Mouse (Mus musculus): ENCODE data around the gene Wdfy3. TPM values are rescaled to one million over a fixed set of nuclear protein-coding genes. Genes with fewer than 3 reads are reported as not detected.
"Not testable (repeated sequence)": the region's sequence is repeated elsewhere in the genome, so short reads cannot be mapped to it uniquely, and the experiment has no call there.

Wdfy3 gene
- polyA plus RNA-seq, 1 experiment from 2014 or later: 15.7 TPM

DNA sequence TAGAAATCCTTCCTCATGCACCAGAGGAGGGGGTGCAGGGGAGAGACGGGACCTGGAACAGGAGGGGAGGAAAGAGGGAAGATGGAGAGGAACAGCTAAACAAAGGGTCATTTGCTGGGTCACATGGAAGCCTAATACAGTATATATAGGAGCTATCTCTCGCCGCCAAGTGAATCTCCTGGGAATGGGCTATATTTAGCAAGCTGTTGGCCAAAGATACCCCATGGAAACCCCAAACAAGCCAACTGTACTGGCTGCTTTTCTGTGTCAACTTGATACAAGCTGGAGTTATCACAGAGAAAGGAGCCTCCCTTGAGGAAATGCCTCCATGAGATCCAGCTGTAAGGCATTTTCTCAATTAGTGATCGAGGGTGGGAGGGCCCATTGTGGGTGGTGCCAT is 164.9 kb downstream of the Wdfy3 start:
- H3K9ac ChIP-seq; H3K4me1 ChIP-seq (replicated peaks); H3K4me3 ChIP-seq; H3K9me3 ChIP-seq (replicated peaks); H3K27me3 ChIP-seq (replicated peaks); H3K27ac ChIP-seq (ENCODE audit: poor library complexity, severe bottlenecking); ATAC-seq (ENCODE audit: insufficient number of reproducible peaks, low FRiP score); H3K4me2 ChIP-seq: not testable (repeated sequence)
- H3K36me3 ChIP-seq: peaks cover 87% of the 10 kb centered on the region
- WGBS: 49% methylated on average over 4 of the region's 4 CpGs

DNA sequence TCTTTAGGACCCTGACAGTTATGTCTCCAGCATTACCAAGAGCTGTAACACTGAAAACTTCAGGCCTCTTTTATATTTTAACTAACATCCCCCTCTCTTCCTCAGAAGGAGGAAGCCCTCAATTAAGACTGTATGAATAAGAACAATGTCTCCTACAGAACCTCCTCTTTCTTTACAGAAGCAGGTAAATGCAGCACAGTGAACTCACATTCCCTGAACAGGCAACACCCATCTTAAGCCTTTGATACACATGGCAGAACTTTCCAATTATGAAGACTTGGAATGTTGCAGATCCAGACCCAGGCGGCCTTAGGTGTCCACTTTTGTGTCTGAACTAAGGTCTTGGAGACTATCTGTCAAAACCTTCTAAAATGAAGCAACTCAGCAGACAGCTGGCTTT is 167.0 kb downstream of the Wdfy3 start:
- Histone ChIP-seq H3K36me3 (peaks cover 84% of the 10 kb centered on the region), H3K27me3 (replicated peaks) (no peaks in the 10 kb centered on the region), H3K27ac (ENCODE audit: poor library complexity, severe bottlenecking) (no peak overlapping the region), H3K4me1 (replicated peaks) (no peaks in the 10 kb centered on the region), H3K4me2 (no peak overlapping the region), H3K9ac (no peak overlapping the region), H3K9me3 (replicated peaks) (no peaks in the 10 kb centered on the region), H3K4me3 (no peak overlapping the region)
- WGBS: 74% methylated on average over 1 of the region's 1 CpGs
- ATAC-seq (ENCODE audit: insufficient number of reproducible peaks, low FRiP score): no peak

DNA sequence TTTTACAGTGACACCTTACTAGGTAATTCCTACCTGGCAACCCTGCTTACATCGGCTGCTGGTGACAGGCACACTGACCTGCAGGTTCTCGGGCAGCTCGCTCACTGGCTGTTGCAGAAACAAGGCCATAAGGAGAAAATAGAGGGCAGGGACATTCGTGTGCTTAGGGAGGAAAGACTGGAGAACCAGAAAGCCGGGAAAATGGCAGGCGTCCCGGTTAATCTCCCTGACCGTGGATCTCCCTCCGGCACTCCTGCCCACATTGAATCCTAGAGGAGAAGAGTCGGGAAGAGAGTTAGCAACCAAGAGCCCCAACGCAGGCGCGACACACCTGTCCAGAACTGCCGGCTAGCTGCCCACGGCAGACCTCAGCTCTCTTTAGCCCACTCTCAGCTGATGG is 169.7 kb downstream of the Wdfy3 start:
- 90% methylated on average over 15 of the region's 15 CpGs for WGBS
- H3K27me3 ChIP-seq (replicated peaks): no peaks in the 10 kb centered on the region
- no peak overlapping the region for H3K4me2 ChIP-seq
- no peak overlapping the region for H3K4me3 ChIP-seq
- H3K4me1 ChIP-seq (replicated peaks): no peaks in the 10 kb centered on the region
- ATAC-seq (ENCODE audit: insufficient number of reproducible peaks, low FRiP score): no peak
- no peak overlapping the region for H3K9ac ChIP-seq
- H3K27ac ChIP-seq (ENCODE audit: poor library complexity, severe bottlenecking): no peak overlapping the region
- peaks cover 83% of the 10 kb centered on the region for H3K36me3 ChIP-seq
- no peaks in the 10 kb centered on the region for H3K9me3 ChIP-seq (replicated peaks)

DNA sequence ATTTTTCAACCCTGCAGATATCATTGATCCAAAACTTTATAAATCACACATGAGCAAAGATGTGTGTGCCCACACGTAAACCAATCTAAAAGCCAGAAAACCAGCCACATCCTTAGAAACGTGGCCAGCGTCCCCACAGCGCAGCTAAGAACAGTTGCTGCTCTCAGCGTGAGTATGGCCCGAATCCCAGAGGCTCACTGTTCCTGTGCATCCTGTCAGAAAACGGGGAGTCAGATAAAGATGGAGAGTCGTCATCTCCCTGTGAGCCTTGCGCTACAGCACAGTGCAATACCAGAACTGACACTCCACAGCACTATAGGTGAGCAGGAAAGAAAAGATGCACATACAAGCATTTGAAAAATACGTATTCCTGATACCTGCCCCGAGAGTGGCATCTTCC is 172.9 kb downstream of the Wdfy3 start:
- H3K9ac ChIP-seq: no peak overlapping the region
- H3K4me1 ChIP-seq (replicated peaks): no peaks in the 10 kb centered on the region; the same call in 1 of the 2 replicates
- no peaks in the 10 kb centered on the region for H3K9me3 ChIP-seq (replicated peaks)
- ATAC-seq (ENCODE audit: insufficient number of reproducible peaks, low FRiP score): no peak
- H3K4me3 ChIP-seq: no peak overlapping the region
- H3K27ac ChIP-seq (ENCODE audit: poor library complexity, severe bottlenecking): no peak overlapping the region
- 88% methylated on average over 11 of the region's 11 CpGs for WGBS
- no peak overlapping the region for H3K4me2 ChIP-seq
- H3K27me3 ChIP-seq (replicated peaks): no peaks in the 10 kb centered on the region
- H3K36me3 ChIP-seq: peaks cover 84% of the 10 kb centered on the region

DNA sequence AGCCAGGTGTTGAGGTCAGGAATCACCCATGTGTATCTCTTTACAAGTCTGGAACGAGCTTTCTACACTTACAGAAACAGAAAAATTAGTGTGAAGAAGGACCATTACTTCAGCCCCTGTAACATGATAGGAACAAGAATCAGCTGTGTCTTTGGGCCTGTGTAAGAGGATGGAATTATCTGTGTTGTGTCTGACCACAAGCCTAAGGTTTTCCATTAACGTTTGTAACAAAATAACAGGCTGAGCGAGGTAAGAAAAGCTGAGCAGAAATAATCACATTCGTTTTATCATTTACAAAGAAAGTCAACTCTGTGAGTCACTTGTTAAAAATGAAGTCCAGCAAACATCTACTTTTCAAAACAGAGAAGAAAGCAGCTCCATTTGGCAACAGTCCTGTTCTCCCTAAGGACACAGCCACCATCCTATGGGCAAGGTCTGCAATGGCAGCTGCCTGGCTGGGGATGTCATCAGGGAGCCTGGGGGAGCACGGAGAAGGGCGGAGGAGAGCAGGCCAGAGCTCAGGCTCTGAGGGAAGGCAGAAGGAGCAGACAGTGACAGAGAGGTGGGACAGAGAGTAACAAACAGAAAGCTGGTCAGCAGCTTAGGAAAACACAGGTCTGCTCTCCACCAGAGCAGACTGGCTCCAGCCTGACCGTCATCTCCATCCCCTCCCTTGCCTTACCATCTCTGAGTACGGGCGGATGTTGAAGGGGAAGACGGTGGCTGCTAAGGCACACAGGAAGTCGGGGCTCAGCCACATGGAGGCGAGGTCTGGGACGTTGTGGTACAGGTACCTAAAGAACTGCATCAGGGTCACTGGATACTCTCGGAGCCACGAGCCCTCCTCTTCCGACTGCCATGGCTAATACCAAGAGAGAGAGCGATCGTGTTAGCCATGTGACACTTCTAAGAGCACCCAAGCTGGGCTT is 173.7 kb downstream of the Wdfy3 start:
- no peak for ATAC-seq (ENCODE audit: insufficient number of reproducible peaks, low FRiP score)
- H3K9ac ChIP-seq: no peak overlapping the region
- no peaks in the 10 kb centered on the region for H3K9me3 ChIP-seq (replicated peaks)
- H3K4me2 ChIP-seq: no peak overlapping the region
- H3K36me3 ChIP-seq: peaks cover 83% of the 10 kb centered on the region
- no peak overlapping the region for H3K4me3 ChIP-seq
- 79% methylated on average over 18 of the region's 18 CpGs for WGBS
- no peaks in the 10 kb centered on the region; the same call in 1 of the 2 replicates for H3K4me1 ChIP-seq (replicated peaks)
- H3K27me3 ChIP-seq (replicated peaks): no peaks in the 10 kb centered on the region
- no peak overlapping the region for H3K27ac ChIP-seq (ENCODE audit: poor library complexity, severe bottlenecking)

DNA sequence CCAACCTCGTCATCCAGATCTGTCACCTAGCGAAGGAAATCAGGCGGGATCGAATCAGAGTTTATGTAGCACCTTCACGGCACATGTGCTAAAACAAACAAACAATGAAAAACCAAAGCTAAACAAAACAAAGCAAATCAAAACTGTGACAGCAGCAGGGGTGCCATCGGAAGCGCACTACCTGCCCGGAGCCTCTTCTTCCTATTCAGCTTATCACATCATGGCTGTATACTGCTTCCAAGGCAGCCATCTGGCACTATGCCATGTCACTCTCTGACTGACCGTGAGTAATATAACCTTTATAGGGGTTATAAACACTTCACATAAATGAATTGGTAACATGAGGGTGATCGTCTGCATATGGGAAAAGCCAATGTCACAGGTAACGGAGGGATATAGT is 174.6 kb downstream of the Wdfy3 start:
- no peaks in the 10 kb centered on the region; the same call in 1 of the 2 replicates for H3K4me1 ChIP-seq (replicated peaks)
- H3K27me3 ChIP-seq (replicated peaks): no peaks in the 10 kb centered on the region
- H3K9me3 ChIP-seq (replicated peaks): no peaks in the 10 kb centered on the region
- no peak for ATAC-seq (ENCODE audit: insufficient number of reproducible peaks, low FRiP score)
- H3K27ac ChIP-seq (ENCODE audit: poor library complexity, severe bottlenecking): no peak overlapping the region
- H3K36me3 ChIP-seq: peaks cover 85% of the 10 kb centered on the region
- H3K9ac ChIP-seq: no peak overlapping the region
- no peak overlapping the region for H3K4me3 ChIP-seq
- 80% methylated on average over 11 of the region's 11 CpGs for WGBS
- no peak overlapping the region for H3K4me2 ChIP-seq

DNA sequence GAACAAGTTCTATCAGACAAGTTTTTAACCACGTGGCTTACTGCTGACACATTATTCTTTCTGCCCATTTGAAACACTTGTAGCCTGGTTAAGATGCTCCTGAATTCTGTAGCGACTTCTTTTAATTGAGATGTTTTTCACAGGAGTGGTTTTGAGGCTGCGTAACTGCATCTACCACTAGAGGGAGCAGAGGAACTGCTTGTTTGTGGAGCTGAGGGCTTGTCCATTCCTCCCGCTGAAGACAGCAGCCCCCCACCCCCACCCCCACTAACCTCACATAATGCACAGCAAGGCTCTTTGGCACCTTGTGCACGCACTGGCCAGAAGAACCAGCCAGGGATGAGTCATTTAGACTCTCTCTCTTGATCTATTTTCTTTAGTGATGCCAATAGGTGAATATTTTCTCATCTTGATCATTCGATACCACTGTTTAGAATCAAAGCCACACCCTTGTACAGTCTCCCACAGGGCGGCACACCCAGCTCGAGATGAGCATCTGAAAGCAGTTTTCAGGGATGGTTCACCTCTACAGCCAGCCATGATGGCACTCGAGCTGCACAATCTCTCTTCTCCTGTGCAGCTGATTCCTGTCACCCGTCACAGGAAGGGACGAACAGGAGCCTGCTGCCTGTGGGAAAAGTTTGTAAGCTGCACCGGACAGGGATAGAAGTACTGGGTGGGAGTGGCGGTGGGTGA is 175.8 kb downstream of the Wdfy3 start:
- H3K4me2 ChIP-seq: no peak overlapping the region
- H3K27me3 ChIP-seq (replicated peaks): no peaks in the 10 kb centered on the region
- peaks cover 86% of the 10 kb centered on the region for H3K36me3 ChIP-seq
- H3K9me3 ChIP-seq (replicated peaks): no peaks in the 10 kb centered on the region
- ATAC-seq (ENCODE audit: insufficient number of reproducible peaks, low FRiP score): no peak
- no peak overlapping the region for H3K27ac ChIP-seq (ENCODE audit: poor library complexity, severe bottlenecking)
- no peak overlapping the region for H3K9ac ChIP-seq
- WGBS: 60% methylated on average over 13 of the region's 13 CpGs
- H3K4me3 ChIP-seq: no peak overlapping the region
- no peaks in the 10 kb centered on the region; the same call in 1 of the 2 replicates for H3K4me1 ChIP-seq (replicated peaks)

DNA sequence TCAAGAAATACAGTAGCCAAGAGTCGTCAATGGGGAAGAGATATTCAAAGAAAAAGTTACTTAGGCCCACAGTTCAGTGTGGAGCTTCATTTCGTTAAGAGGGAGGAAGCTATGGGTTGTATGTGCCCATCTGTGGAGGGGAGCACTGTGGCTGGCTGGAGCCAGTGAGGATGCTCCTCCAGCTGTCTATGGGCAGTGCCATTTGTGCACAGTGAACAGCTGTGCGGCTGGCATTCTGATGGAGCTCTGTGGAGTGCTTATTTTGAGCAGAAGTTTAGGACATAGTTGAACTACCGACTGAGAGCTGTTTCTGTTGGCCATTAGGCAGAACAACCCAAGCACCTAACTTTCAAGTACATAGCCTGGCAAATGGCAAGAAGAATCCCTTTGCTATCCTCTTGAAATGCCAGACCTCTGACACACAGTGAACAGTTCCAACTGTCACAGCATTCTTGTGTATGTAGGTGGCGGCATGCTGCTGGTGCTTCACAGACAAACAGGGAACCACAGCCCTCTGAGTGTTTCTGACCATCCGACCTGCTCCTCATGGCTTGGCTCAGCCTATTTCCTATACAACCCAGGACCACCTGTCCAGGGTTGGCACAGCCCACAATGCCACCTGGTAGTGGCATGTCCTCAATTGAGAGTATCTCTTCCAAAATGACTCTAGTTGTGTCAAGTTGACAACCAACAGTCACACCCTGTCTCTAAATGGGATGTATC is 177.9 kb downstream of the Wdfy3 start:
- no peak for ATAC-seq (ENCODE audit: insufficient number of reproducible peaks, low FRiP score)
- Histone ChIP-seq H3K36me3 (peaks cover 89% of the 10 kb centered on the region), H3K4me1 (replicated peaks) (no peaks in the 10 kb centered on the region; the same call in 1 of the 2 replicates), H3K4me3 (no peak overlapping the region), H3K4me2 (no peak overlapping the region), H3K27me3 (replicated peaks) (no peaks in the 10 kb centered on the region), H3K9ac (no peak overlapping the region), H3K9me3 (replicated peaks) (no peaks in the 10 kb centered on the region), H3K27ac (ENCODE audit: poor library complexity, severe bottlenecking) (no peak overlapping the region)
- 77% methylated on average over 6 of the region's 6 CpGs for WGBS

DNA sequence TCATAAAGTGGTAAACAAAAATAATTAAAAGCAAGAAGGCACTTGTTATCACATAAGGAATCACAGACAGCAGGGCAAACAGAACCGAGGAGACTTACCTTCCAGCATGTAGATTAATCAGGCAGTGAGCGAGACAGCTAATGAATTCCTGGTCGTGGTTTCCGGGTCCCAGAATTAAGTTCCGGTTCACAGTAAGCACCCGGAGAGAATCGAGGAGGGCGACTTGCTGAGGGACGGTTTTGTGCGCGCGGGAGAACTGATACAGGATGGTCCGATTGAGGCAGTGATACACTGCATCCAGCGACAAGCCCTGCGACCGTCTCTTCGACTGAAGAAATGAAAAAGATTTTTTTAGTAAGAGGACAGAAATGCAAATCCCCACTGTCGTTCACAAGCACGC is 181.7 kb downstream of the Wdfy3 start:
- WGBS: 93% methylated on average over 19 of the region's 19 CpGs
- no peak overlapping the region for H3K27ac ChIP-seq (ENCODE audit: poor library complexity, severe bottlenecking)
- ATAC-seq (ENCODE audit: insufficient number of reproducible peaks, low FRiP score): no peak

DNA sequence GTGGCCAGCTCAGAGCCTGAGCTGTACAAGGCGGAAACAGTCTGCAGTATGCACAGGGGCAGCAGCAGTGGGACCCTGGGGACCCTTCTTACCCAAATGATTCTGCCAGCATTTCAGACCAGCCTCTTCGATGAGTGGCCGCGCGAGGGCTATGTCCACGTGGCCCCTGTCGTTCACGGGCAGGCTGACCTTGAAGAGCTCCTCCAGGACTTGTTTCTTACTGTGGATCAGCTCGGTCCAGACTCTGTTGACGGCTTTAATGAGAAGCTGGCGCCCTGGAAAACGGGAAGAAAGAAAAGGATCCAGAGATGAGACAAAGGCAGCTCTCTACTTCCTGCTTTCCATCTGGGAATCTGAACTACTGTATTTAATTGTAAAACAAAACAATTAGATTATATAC is 184.7 kb downstream of the Wdfy3 start:
- no peaks in the 10 kb centered on the region for H3K27me3 ChIP-seq (replicated peaks)
- no peak overlapping the region for H3K9ac ChIP-seq
- no peaks in the 10 kb centered on the region for H3K9me3 ChIP-seq (replicated peaks)
- no peak for ATAC-seq (ENCODE audit: insufficient number of reproducible peaks, low FRiP score)
- no peak overlapping the region for H3K4me3 ChIP-seq
- H3K4me1 ChIP-seq (replicated peaks): 0 out of 2 replicates have a peak, but pooled peaks cover 5% of the 10 kb centered on the region
- H3K4me2 ChIP-seq: no peak overlapping the region
- 66% methylated on average over 12 of the region's 12 CpGs for WGBS
- H3K27ac ChIP-seq (ENCODE audit: poor library complexity, severe bottlenecking): peak overlapping the region; percentile 36; the same call in 1 of the 2 replicates
- H3K36me3 ChIP-seq: peaks cover 88% of the 10 kb centered on the region

More for the DNA sequence above, 181.7 kb downstream of the Wdfy3 start:
- Histone ChIP-seq H3K4me2 (no peak overlapping the region), H3K4me1 (replicated peaks) (no peaks in the 10 kb centered on the region), H3K27me3 (replicated peaks) (no peaks in the 10 kb centered on the region), H3K9me3 (replicated peaks) (no peaks in the 10 kb centered on the region), H3K9ac (no peak overlapping the region), H3K4me3 (no peak overlapping the region), H3K36me3 (peaks cover 87% of the 10 kb centered on the region)

DNA sequence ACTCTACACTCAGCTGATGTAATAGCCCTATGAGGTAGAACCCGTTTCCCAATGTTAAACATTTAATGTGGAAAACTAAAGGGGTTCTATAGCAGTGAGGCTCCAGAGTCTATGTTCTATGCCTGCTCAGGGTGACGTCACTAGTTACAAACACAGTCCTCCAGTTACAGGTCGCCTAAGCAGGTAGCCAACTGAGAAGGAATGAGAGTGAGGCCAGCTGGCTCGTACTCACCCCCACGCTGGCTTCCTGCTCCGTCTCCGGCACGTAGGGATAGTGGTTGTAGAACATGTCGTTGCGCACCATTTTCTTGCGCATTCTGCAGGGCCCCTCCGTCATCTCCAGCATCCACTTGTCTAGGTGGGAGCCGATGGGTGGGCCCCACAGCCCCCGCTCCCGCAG is 187.5 kb downstream of the Wdfy3 start:
- WGBS: 87% methylated on average over 15 of the region's 15 CpGs
- H3K27ac ChIP-seq (ENCODE audit: poor library complexity, severe bottlenecking): no peak overlapping the region

More for the DNA sequence above, 187.5 kb downstream of the Wdfy3 start:
- no peak for ATAC-seq (ENCODE audit: insufficient number of reproducible peaks, low FRiP score)
- H3K9me3 ChIP-seq (replicated peaks): no peaks in the 10 kb centered on the region
- H3K4me1 ChIP-seq (replicated peaks): peaks cover 15% of the 10 kb centered on the region
- no peak overlapping the region for H3K4me3 ChIP-seq
- H3K4me2 ChIP-seq: no peak overlapping the region
- H3K27me3 ChIP-seq (replicated peaks): no peaks in the 10 kb centered on the region
- peaks cover 72% of the 10 kb centered on the region for H3K36me3 ChIP-seq
- H3K9ac ChIP-seq: no peak overlapping the region
